Mouse (Mus musculus) G1E (cell line): ENCODE data around the gene Jag2. TPM values are rescaled to one million over a fixed set of nuclear protein-coding genes. Genes with fewer than 3 reads are reported as not detected.

ENCODE experiments used
- ATAC-seq: 2 replicates; pipeline ENCODE4 v1.8.0; 2016; ENCODE audit warnings: mild to moderate bottlenecking; ENCODE audit not compliant: insufficient number of reproducible peaks, poor library complexity, low FRiP score, severe bottlenecking; ENCODE audit errors: extremely low read depth
- DNase-seq: peaks from one replicate; pipeline ENCODE4 v3.0.0; 2012; ENCODE audit warnings: low spot score
- H3K27me3 ChIP-seq: 2 replicates; pipeline ENCODE4 v1.6.1; 2012; ENCODE audit warnings: mild to moderate bottlenecking, low read length, inconsistent platforms; ENCODE audit not compliant: insufficient read depth
- H3K36me3 ChIP-seq: replicated peaks from 2 replicates; pipeline ENCODE3; 2012; ENCODE audit warnings: mild to moderate bottlenecking, inconsistent platforms
- H3K4me1 ChIP-seq: 2 replicates; pipeline ENCODE4 v1.6.1; 2012; ENCODE audit warnings: low read depth, low read length, inconsistent platforms, mixed read lengths; ENCODE audit not compliant: insufficient read depth
- H3K4me3 ChIP-seq: 2 replicates; pipeline ENCODE4 v1.5.1; 2012; ENCODE audit warnings: low read depth, mild to moderate bottlenecking, inconsistent platforms, low read length, moderate library complexity, mixed read lengths
- H3K9me3 ChIP-seq: replicated peaks from 2 replicates; pipeline ENCODE4 v1.6.1; 2012; ENCODE audit warnings: inconsistent platforms
- CTCF ChIP-seq: IDR thresholded peaks from 2 replicates; pipeline ENCODE4 v1.5.1; 2012; ENCODE audit warnings: low read depth, low read length, inconsistent platforms, mixed read lengths
- GATA1 ChIP-seq: IDR thresholded peaks from 2 replicates; pipeline ENCODE4 v1.6.1; 2012; ENCODE audit warnings: borderline replicate concordance, low read length, inconsistent platforms, mixed read lengths
- GATA2 ChIP-seq: IDR thresholded peaks from 2 replicates; pipeline ENCODE4 v1.6.1; 2012; ENCODE audit warnings: low read depth, low read length, inconsistent platforms, borderline replicate concordance
- POLR2AphosphoS5 ChIP-seq: IDR thresholded peaks from 2 replicates; pipeline ENCODE4 v1.6.1; 2012; ENCODE audit warnings: low read depth, low read length, inconsistent platforms; ENCODE audit not compliant: insufficient replicate concordance
- TAL1 ChIP-seq: conservative IDR thresholded peaks from 2 replicates; pipeline ENCODE4 v1.6.1; 2012; ENCODE audit warnings: low read depth, low read length, inconsistent platforms, mixed read lengths
- polyA plus RNA-seq: library from polyadenylated mRNA; stranded (reverse); fragments of >175 nt; gene quantifications from 2 replicates; pipeline ENCODE4 v1.2.3, GENCODE M21; 2012
- total RNA-seq, 2 experiments: library from RNA; stranded (forward) in 1 of 2; stranded (reverse) in 1 of 2; fragments of 200-1000 nt in 1 of 2; fragments of >200 nt in 1 of 2; fragmentation: Nextera tagmentation in 1 of 2; gene quantifications; 2 replicates each; pipeline ENCODE4 v1.2.3; 2014 to 2017

Jag2 gene
- total and polyA plus RNA-seq, 3 experiments: 0.44 to 1.8 (median 0.60) TPM

DNA sequence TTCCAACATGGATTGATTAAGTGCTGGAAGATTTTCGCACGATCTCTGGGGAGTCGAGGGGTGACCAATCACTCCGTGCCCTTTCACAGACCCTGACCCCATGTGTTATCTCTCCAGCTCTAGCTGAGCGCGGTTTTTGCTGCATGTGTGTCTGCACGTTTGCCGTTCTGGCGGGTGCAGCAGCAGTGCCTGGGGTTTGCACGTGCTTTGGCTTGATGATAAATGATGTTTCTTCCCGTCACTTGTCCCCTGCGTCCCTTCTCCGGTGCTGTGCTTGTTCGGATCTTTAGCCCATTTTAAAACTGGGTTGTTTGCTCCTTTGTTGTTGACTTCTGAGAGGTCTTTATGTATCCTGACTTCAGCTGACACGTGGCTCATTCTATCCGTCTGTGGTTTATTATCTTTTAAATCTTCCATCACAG lies 59.8 kb downstream of the Jag2 start:
- ATAC-seq (no peak), DNase-seq (no peak)
- no peaks in the 10 kb centered on the region; the same call in 1 of the 2 replicates for H3K4me1 ChIP-seq

DNA sequence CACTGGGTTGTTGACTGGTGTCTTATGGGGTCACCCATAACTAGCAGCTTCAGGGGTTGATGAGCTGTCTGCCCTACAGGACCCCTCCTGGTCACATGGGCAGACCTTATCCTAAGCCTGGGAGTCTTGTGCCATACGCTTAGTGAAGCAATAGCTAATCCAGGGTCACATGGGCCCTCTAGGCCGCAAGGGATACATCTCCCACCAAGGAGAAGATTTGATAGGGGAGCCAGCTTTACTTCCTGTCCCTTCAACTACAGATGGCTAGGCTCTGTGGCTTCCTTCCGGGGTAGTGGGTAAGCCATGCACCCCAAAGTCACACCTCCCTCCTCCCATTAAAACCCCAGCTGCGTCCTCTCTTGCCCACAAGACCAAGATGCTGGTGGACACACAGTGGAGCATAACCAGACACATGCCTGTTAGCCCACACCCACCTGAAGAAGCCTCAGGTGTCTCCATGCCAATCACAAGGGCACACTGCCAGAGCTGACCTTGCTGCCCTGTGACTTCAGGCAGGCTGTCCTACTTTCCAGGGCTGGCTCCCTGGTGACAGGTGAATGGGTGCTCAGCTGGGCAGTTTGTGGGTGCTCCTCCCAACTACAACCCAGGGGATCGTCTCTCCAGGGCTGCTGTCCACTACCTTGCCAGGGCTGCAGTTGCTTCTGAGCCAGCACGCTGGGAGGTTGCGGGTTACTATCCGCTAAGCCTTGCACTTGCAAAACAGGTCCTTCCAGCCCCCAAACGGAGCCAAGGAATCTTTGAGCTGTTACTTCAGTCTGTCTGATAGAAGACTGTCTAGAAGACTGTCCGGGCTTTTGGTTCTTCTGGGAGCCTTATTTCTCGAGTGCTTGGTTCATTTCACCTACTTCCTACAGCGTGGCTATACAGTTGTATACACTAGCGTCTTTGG lies 61.1 kb downstream of the Jag2 start, which contains the start of gene Gpr132:
Gene Gpr132 (minus strand): TSS at position 51 of the 910 bp plus-strand sequence.
- H3K27me3 ChIP-seq: peaks cover 32% of the 10 kb centered on the region
- no peaks in the 10 kb centered on the region; the same call in 1 of the 2 replicates for H3K4me1 ChIP-seq
- no peaks in the 10 kb centered on the region for H3K36me3 ChIP-seq
- H3K4me3 ChIP-seq: no peak within 1 kb of the TSS
- no peak for TF ChIP-seq GATA2
- no peak for TF ChIP-seq TAL1
- no peak for TF ChIP-seq POLR2AphosphoS5
- no peak for TF ChIP-seq CTCF
- TF ChIP-seq GATA1: no peak
- no peaks in the 10 kb centered on the region for H3K9me3 ChIP-seq
- DNase-seq (no peak), ATAC-seq (no peak)

More for the DNA sequence above, 59.8 kb downstream of the Jag2 start:
- H3K36me3 ChIP-seq: no peaks in the 10 kb centered on the region
- no peak for TF ChIP-seq POLR2AphosphoS5
- TF ChIP-seq GATA2: no peak
- TF ChIP-seq TAL1: no peak
- no peak for TF ChIP-seq CTCF
- no peak for TF ChIP-seq GATA1
- peaks cover 41% of the 10 kb centered on the region for H3K27me3 ChIP-seq
- H3K4me3 ChIP-seq: no peak overlapping the region
- H3K9me3 ChIP-seq: no peaks in the 10 kb centered on the region

DNA sequence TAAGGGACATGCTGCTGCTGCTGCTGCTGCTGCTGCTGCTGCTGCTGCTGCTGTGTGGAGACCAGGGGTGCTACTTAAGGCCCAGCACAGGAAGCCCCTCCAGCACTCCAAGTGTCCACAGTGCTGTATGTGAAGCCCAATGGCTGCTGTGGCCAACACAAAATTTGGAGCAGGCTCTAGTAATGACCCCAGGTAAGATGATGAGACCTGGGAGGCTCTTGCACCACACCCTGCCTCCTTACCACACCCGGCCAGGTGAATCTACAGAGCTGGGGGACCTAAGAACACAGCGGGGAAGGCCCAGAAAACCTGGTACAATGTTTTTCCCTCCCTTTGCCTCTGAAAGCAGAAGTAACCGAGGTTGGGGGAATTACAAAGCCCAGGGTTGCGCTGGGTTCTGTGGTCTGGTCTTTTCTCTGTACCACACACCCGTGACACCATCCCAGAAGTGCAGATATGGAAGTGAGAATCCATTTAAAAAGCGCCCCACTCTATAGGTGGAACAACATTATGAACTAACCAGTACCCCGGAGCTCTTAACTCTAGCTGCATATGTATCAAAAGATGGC lies 62.4 kb downstream of the Jag2 start:
- Histone ChIP-seq H3K9me3 (no peaks in the 10 kb centered on the region), H3K4me1 (no peaks in the 10 kb centered on the region; the same call in 1 of the 2 replicates), H3K36me3 (no peaks in the 10 kb centered on the region), H3K4me3 (no peak overlapping the region), H3K27me3 (peaks cover 31% of the 10 kb centered on the region)
- TF ChIP-seq CTCF: no peak
- TF ChIP-seq GATA1: no peak
- TF ChIP-seq GATA2: no peak
- no peak for TF ChIP-seq TAL1
- TF ChIP-seq POLR2AphosphoS5: no peak
- DNase-seq: no peak
- ATAC-seq: no peak

DNA sequence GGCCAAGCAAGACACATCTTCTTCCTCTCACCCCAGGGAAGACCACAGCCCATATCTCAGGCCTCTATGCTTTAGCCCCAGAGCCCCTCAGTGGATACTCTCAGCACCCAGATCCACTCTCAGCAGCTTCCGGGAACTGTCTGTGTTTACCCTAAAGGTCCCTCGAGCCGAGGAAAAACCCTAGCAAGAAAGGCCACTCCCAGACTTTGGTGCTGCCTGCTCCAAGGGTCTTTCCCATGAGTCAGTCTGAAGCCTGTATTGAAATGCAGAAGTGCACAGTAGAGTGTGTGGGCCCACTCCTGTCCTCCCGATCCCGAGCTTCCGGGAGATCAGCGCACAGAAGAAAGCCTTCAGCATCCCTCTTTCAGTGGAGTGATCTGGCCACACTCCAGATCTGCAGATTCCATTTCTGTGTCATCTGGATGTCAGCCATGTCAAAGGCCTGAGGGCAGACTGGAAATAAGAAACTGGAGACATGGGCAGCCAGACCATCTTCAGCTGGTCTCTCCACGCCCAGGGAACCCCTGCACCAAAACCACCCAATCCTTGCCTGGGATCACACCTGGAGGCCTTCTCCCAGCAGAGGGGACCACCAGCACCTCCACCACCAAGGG lies 63.0 kb downstream of the Jag2 start:
- no peaks in the 10 kb centered on the region for H3K9me3 ChIP-seq
- H3K4me3 ChIP-seq: no peak overlapping the region
- no peak for TF ChIP-seq GATA1
- no peak for TF ChIP-seq POLR2AphosphoS5
- no peak for TF ChIP-seq TAL1
- TF ChIP-seq CTCF: no peak
- TF ChIP-seq GATA2: no peak
- H3K4me1 ChIP-seq: no peaks in the 10 kb centered on the region; the same call in 1 of the 2 replicates
- H3K27me3 ChIP-seq: peaks cover 29% of the 10 kb centered on the region
- no peaks in the 10 kb centered on the region for H3K36me3 ChIP-seq
- DNase-seq (no peak), ATAC-seq (no peak)

DNA sequence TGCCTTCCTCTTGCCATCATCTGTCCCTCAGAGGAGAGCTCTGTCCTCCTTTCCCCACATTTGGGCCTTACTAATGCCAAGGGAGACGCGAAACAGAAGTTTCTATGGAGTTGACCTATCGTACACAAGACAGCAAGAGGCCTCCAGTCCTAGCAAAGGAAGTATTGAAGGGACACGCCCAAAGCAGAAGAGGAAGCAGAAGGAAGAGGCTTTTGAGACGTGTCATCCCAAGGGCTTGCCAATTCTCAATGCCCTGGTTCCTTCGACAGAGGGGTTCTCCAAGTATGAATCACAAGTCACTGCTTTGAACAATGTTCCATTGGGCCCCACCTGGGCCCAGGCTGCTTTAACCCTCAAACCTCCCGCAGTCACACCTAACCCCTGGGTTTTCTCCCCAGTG lies 64.8 kb downstream of the Jag2 start:
- ATAC-seq (no peak), DNase-seq (no peak)
- TF ChIP-seq TAL1 (no peak), GATA1 (no peak), POLR2AphosphoS5 (no peak), GATA2 (no peak), CTCF (no peak)
- Histone ChIP-seq H3K4me1 (no peaks in the 10 kb centered on the region; the same call in 1 of the 2 replicates), H3K27me3 (peaks cover 20% of the 10 kb centered on the region), H3K9me3 (no peaks in the 10 kb centered on the region), H3K4me3 (no peak overlapping the region), H3K36me3 (no peaks in the 10 kb centered on the region)
